Mouse (Mus musculus): ENCODE measurements around the gene AC140267.1. TPM values are rescaled to one million over a fixed set of nuclear protein-coding genes. Genes with fewer than 3 reads are reported as not detected.

AC140267.1 gene
- polyA plus RNA-seq, 1 experiment from 2014 or later = not detected

GRCm38 (mm10) chr15:80277625-80278024 is 42.0 kb downstream of the AC140267.1 start:
- Histone ChIP-seq H3K4me2 (replicated peaks) (no peak overlapping the region), H3K4me3 (no peak overlapping the region), H3K9ac (0 out of 2 replicates have a peak overlapping the region, but pooled peaks have one; percentile 8), H3K9me3 (replicated peaks) (no peaks in the 10 kb centered on the region), H3K36me3 (no peaks in the 10 kb centered on the region), H3K27me3 (peaks cover 50% of the 10 kb centered on the region), H3K27ac (no peak overlapping the region), H3K4me1 (0 out of 2 replicates have a peak, but pooled peaks cover 7% of the 10 kb centered on the region)
- 2% methylated on average over 6 of the region's 6 CpGs for WGBS
- no peak for ATAC-seq (ENCODE audit: low FRiP score)

GRCm38 (mm10) chr15:80278121-80278759 is 42.6 kb downstream of the AC140267.1 start:
- Histone ChIP-seq H3K9ac (peak overlapping the region; percentile 8; the same call in 1 of the 2 replicates), H3K4me2 (replicated peaks) (no peak overlapping the region), H3K27me3 (peaks cover 51% of the 10 kb centered on the region), H3K36me3 (no peaks in the 10 kb centered on the region), H3K4me3 (no peak overlapping the region), H3K4me1 (0 out of 2 replicates have a peak, but pooled peaks cover 7% of the 10 kb centered on the region), H3K27ac (no peak overlapping the region), H3K9me3 (replicated peaks) (no peaks in the 10 kb centered on the region)
- no peak for ATAC-seq (ENCODE audit: low FRiP score)
- 66% methylated on average over 5 of the region's 5 CpGs for WGBS

- Histone ChIP-seq H3K27ac (no peak overlapping the region), H3K9ac (no peak overlapping the region), H3K27me3 (peaks cover 53% of the 10 kb centered on the region), H3K4me3 (no peak overlapping the region), H3K9me3 (replicated peaks) (no peaks in the 10 kb centered on the region), H3K4me1 (0 out of 2 replicates have a peak, but pooled peaks cover 7% of the 10 kb centered on the region), H3K4me2 (replicated peaks) (no peak overlapping the region), H3K36me3 (no peaks in the 10 kb centered on the region)
- no peak for ATAC-seq (ENCODE audit: low FRiP score)
- 79% methylated on average over 2 of the region's 2 CpGs for WGBS
These were observed 43.4 kb downstream of the AC140267.1 start for GRCm38 (mm10) chr15:80279053-80279452.

- no peak overlapping the region for H3K9ac ChIP-seq
- no peak overlapping the region for H3K4me2 ChIP-seq (replicated peaks)
- no peak overlapping the region for H3K4me3 ChIP-seq
- ATAC-seq (ENCODE audit: low FRiP score) = no peak
- no peaks in the 10 kb centered on the region for H3K36me3 ChIP-seq
- 0 out of 2 replicates have a peak, but pooled peaks cover 7% of the 10 kb centered on the region for H3K4me1 ChIP-seq
- no peaks in the 10 kb centered on the region for H3K9me3 ChIP-seq (replicated peaks)
- H3K27me3 ChIP-seq = peaks cover 62% of the 10 kb centered on the region
- no peak overlapping the region for H3K27ac ChIP-seq
- WGBS = 24% methylated on average over 6 of the region's 6 CpGs
These were observed 45.0 kb downstream of the AC140267.1 start for GRCm38 (mm10) chr15:80280646-80281045.

Other genes starting within 250 kb of the AC140267.1 start
- 2.5 and 3.2 TPM in 2 replicates for gene Pdgfb, start 220.9 kb upstream of the AC140267.1 start, polyA plus RNA-seq (2016; fragmentation: Nextera tagmentation; extraction: Ambion mirVana)
- gene Syngr1, start 144.5 kb upstream of the AC140267.1 start, polyA plus RNA-seq (2016; fragmentation: Nextera tagmentation; extraction: Ambion mirVana) = 11.6 and 14.3 TPM in 2 replicates
- gene Rpl3, start 144.0 kb upstream of the AC140267.1 start, polyA plus RNA-seq (2016; fragmentation: Nextera tagmentation; extraction: Ambion mirVana) = 642 and 670 TPM in 2 replicates
- 42.1 and 44.0 TPM in 2 replicates for gene Tab1, start 102.7 kb upstream of the AC140267.1 start, polyA plus RNA-seq (2016; fragmentation: Nextera tagmentation; extraction: Ambion mirVana)
- 12.0 and 12.2 TPM in 2 replicates for gene Mgat3, start 62.1 kb upstream of the AC140267.1 start, polyA plus RNA-seq (2016; fragmentation: Nextera tagmentation; extraction: Ambion mirVana)
- 41.3 and 43.8 TPM in 2 replicates for gene Mief1, start 1.8 kb upstream of the AC140267.1 start, polyA plus RNA-seq (2016; fragmentation: Nextera tagmentation; extraction: Ambion mirVana)
- gene Atf4, start 19.3 kb downstream of the AC140267.1 start, polyA plus RNA-seq (2016; fragmentation: Nextera tagmentation; extraction: Ambion mirVana) = 115 and 128 TPM in 2 replicates
- gene Rps19bp1, start 28.5 kb downstream of the AC140267.1 start, polyA plus RNA-seq (2016; fragmentation: Nextera tagmentation; extraction: Ambion mirVana) = 59.9 and 65.8 TPM in 2 replicates
- 0.18 TPM in 2 replicates for gene Cacna1i, start 51.4 kb downstream of the AC140267.1 start, polyA plus RNA-seq (2016; fragmentation: Nextera tagmentation; extraction: Ambion mirVana)